Mouse (Mus musculus): ENCODE measurements at regions not wholly inside any gene's neighbourhood (a gene's known extent, or its start where the extent isn't known, plus 50 kb on each side); places are given as distances from the start of the nearest gene placed in this dataset.

GRCm38 (mm10) chr10:96708471-96708870 lies 91.7 kb downstream of the Btg1 start:
- TF ChIP-seq POLR2A (IDR thresholded peaks at IDR 0.05; ENCODE audit: low read depth, low read length) (no peak), CTCF (IDR thresholded peaks at IDR 0.05; ENCODE audit: extremely low read depth, insufficient read depth, insufficient read length, insufficient replicate concordance) (no peak)
